Mouse (Mus musculus): ENCODE data around the gene Zbtb41.
"Not testable (repeated sequence)": the region's sequence is repeated elsewhere in the genome, so short reads cannot be mapped to it uniquely, and the experiment has no call there.

Zbtb41 gene

DNA sequence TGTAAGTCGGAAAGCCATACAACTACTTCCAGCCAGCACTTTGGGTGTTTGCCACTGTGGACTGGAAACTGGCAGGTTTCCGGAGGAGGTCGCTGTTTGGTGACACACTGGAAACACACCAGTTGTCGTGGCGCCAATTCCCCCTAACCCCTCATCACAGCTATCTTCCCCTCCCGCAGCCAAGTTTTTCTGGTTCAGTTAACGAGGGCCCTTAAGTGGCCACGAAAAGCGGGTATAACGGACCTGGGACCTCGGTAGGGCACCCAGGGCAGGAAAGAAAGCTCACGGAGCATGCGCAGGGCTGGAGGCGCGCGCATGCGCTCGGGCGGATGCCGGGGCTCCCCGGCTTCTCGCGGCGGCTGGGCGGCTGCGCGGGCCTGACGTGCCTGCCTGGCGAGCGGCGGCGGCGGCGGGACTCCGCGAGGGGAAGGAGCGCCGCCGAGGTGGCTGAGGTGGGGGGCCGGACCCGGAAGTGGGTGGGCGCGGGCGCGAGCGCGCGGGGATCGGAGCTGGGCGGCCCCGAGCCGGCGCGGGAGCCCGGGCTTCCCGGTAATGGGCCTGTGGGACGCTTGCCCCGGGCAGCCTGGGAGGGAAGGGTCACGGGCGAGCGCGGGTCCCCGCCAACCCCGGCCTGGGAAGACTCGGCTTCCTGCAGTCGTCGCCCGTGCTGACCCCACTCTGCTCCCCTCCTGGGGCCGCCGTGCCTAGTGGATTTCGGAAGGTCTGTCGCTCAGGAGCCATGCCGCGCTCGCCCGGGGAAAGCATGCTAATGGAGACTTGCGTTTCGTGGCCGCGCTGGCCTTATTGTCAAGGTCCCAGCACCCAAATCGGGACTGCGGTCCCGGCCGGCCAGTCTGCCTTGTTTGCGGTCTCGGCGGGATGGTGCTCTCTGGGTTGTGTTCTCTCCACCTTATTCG is at the start of gene Zbtb41:
Gene Zbtb41, plus strand, starts transcription at position 414 of the 917 bp plus-strand sequence.
- DNase-seq (ENCODE audit: low spot score): peak; percentile 71

DNA sequence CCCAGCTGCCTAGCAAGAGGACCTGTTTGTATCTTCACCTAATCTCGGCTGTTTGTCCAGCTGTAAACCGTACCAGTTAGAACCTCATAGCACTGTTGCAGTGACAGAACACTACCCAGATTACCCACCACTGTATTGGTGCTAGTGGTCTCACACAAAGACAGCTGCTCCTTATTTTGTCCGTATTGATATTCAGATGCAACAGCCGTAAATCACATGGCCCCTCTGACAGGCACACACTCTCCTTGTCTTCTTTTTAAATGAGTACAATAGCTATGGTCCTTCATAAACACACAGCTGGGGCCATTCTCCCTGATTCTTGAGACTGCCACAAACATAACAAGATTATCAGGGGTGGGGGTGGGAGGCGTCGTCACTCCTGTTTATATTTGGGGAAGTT is 46.2 kb upstream of the Zbtb41 start:
- no peak for DNase-seq (ENCODE audit: low spot score)

DNA sequence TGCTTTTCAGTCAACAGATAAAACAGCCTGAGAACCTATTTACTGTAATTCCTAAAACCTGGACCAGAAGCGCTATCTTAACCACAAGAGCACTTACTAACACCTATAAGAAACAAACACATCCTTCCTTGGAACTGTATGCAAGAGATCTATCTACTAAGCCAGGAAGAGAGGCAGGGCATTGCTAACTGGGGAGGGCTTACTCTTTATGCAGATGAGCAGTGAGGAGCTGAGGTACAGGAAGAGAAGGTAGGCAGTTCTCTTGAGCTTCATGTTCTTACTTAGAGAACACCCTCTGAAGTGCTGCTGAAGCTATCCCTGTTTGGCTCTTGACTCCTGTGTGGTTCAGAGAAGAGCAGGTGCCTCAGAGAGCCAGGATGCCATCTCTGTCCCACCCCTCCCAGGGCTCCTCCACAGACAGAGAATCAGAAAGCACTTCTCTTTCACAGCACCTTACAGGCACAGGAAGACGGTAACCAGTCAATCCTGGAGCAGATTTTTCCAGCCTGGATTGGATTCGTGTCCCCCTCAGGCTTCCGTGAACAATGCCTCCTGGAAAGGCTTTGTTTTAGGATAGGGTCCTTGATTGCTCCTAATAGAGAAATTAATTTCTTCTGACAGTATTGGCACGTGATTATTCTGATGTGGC is 45.3 kb upstream of the Zbtb41 start, which contains the start of gene Crb1:
Gene Crb1, minus strand, starts transcription at position 463 of the 649 bp plus-strand sequence.
- DNase-seq (ENCODE audit: low spot score): no peak

DNA sequence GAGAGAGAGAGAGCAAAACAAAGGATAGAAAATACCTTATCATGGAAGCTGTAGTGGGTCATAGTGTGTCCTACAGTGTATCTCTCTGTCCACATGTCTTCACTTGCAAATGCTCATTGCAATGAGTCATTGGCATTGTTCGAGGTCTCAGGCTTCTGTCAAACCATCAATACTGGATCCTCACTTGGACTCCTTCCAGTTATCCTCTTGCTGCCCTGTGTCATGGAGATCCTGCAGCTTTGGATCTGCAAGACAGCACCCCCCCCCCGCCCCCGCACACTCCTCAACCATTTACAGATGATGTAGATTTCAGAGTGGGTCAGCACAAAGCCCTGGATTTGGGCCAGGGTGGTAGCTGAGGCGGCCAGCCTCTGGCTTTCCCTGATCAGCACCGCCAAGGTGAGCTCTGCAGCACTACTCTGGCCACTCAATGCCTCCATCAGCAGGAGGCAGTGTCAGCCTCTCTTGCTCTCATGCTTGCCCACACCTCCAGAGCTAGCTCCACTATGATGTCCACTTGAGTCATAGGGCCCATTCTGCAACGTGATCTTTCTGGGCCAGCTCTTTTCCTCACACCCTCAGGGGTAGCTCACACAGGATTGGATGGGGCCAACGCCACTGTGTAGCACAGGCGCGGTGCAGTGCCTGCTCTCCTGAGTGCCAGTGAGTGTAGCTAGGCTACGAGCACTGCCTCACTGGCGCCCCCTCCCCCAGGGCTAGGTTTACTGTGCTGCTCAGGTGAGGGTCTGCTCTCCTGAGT is 43.0 kb upstream of the Zbtb41 start:
- DNase-seq (ENCODE audit: low spot score): no peak

DNA sequence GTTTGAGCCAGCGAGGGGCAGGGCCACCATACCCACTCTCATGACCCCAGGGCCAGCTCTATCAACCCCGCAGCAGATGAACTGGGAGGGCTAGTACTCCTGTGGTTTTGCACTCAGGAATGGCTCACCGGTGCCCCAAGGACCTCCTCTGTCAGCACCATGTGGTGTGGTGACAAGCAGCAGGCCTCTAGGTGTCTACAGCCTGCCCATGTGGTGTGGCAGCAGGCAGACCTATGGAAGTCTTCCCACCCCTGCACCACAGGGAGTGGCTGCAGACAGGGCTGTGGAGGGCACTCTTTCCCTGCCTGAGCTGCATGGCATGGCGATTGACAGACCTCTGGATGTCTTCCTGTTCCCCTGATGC is 42.5 kb upstream of the Zbtb41 start:
- no peak for DNase-seq (ENCODE audit: low spot score)

DNA sequence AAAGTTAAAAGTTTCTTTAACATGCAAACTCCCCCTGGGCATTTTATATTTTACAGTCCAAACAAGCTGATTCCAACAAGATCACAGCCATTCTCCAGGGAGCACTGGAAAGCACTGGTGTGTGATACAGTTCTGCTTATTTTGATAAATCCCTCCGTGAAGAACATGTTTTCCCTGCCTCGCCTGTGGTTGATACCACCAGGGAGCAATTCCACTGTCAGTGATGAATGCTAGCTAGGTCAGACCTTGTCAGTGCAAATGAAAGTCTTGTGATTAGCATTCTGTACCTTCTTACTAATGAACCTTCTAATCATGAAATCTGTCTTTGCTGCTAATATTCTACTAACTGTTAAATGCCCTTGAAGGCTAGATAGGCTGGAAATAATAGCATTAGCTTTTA is 30.3 kb upstream of the Zbtb41 start:
- no peak for DNase-seq (ENCODE audit: low spot score)

DNA sequence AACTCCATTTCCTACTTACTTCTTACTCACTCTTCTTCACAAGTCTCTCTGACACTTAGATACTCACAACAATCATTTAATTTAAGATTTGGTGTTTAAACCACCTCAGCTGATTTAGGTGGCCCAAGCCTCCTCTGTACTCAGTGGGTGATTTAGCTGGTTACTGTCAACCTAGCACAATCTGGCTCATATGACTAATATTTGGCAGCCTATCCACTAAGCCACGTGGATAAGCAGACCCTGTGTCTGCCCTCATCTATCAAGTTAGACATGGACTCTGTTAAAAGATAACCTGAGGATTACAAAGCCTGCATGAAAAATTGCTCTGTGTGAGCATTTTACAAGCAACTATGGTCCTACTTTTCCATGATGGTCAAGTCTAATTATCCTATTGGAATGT is 25.5 kb upstream of the Zbtb41 start:
- no peak for DNase-seq (ENCODE audit: low spot score)

DNA sequence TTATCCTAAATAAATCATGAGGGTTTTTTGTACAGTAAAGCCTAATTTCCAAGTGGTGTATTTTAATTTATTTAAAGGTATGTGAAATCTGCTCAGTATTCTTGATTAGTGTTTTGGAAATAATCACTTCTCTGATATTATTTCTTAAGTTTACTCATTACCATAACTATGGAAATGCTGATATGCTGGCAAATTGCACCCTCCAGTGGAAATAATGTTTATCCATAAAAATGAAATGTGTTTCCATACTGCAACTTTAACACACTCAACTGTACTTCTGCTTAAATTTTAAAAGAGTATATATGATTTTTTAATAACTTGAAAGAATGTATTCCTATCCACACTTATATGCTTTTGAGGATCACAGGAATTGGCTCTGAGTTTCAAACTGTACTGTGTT is 16.3 kb upstream of the Zbtb41 start:
- DNase-seq (ENCODE audit: low spot score): no peak

DNA sequence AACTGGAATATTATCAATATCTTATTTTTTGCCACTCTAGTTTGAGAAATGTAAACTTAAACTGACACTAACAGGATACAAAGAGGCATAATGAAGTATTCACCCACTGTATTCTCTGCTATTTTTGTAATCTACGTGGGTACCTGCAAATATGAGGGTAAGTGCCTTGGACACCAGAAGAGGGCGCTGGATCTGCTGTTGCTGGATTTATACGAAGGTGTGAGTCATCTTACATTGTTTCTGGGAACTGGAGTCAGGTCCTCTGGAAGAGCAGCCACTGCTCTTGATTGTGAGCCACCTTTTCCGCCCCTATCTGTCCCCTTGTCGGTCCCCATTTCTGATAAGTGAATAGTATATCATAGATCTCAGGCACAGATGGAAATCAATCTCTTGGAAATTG is 14.4 kb upstream of the Zbtb41 start:
- DNase-seq (ENCODE audit: low spot score): no peak

DNA sequence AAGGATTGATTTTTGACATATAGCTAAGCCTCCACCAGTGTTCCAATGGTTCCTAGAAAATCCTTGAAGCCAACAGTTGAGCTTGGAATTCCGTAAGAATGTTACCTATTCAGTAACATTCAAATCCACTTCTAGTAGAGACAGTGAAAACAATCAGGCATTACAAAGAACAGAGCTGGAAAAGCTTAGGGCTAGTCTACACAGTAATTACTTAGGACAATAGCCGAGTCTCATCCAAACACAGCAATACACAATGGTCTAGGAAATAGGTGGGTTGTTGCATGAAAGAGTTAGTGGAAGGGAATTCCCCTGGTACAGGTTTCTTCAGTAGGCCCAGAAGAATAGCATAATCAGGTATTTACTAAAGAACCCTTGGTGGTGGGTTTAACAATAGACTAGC is 9.7 kb upstream of the Zbtb41 start:
- not testable (repeated sequence) for DNase-seq (ENCODE audit: low spot score)

DNA sequence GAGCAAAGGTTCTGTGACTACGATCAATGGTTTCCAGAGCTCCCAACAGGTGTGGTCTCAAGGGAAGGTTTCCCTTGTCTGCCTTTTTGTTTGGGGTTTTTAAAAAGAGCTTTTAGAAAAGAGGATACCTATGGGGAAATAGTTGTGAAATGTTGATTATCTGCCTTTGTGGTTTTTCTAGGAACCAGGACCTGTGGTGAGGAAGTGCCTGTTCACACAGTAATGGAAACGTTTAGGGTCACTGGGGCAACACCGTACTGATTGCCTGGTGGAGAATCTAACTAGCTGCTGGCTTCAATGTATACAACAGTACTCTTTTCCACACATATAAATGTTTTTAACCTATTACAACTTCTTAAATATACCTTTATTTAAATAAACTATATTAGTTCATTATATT is 8.6 kb upstream of the Zbtb41 start:
- DNase-seq (ENCODE audit: low spot score): no peak

DNA sequence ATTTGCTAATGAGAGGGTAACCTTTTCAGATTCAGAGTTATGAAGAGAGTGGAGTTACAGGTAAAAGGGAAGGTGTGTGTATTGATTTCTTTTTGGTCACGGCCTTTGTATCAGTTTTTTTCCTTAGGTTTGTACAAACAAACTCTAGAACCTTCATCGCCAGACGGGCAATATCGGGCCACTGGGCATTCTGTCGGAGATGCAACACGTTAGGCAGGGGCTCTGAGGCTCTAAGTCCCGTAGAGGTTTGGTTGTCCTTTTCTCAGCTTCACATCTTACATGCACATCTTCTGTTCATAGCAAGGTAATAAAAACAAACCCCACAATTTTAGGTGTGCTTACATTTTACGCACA is 590 bp upstream of the Zbtb41 start:
- no peak for DNase-seq (ENCODE audit: low spot score)

DNA sequence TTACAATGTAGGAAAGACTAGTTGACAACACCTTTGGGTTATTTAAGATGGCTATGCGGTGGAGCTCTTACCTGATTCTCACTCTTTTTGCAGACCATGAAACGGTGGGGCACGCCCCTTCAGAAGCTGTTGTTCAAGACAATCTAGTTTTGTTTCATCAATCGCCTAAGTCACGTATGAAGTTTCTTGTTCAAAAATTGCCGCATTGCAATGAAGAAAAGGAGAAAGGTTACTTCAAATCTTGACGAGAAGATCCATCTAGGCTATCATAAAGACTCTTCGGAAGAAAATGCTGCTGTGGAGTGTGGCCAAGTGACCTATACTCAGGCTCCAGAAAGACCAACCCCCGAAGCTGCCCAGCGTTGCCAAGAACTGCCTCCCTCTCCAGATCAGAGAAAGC is 853 bp downstream of the Zbtb41 start:
- DNase-seq (ENCODE audit: low spot score): no peak

DNA sequence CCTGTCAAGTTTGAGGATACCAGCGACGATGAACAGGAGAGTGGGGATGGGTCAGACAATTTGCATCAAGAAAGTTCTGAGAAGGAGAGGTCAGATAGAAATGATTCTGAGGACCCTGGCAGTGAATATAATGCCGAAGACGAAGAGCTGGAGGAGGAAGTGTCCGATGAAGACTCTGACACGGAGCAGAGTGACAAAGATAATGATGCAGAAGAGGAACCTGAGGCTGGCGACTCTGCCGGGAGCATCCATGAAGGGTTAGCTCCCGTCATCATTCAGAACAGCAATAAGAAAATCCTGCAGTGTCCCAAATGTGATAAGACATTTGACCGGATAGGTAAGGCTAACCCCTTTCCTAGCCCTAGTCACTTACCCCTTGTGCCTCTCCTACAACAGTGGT is 1.8 kb downstream of the Zbtb41 start:
- no peak for DNase-seq (ENCODE audit: low spot score)

DNA sequence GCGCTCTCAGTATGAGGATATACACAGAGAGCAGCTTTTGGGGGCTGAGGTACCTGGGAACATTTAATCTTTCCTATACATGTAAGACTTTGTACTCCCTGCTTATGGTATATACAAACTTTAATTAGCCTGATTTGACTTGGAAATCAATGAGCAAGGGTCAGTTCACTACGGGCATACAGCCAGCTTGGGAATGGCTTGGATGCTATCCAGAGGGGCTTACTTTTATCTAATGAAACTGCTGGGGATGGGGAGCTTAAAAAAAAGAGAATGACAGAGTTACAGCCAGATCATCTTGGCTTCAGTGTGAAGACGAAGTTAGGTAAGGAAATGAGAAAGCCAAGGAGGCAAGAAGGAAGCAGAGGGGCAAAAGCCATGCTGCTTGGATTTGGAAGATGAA is 2.9 kb downstream of the Zbtb41 start:
- no peak for DNase-seq (ENCODE audit: low spot score)

DNA sequence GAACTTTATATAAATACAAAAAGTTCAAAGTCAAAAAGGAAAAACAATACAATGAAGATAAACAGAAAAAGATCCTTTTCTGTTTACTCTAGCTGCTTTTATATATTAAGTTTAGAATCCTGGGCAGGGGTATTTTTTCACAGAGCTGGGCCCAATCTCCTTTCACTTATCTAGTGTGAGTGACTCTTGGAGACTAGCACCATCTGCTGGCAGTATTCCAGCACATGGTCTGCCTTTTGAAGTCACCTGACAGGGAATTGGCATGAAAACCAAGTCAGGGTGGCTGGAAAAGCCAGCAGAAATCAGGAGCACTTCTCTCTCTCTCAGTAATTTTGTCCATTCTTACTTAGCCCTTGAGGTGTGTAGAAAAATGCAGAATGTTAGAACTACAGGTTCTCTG is 16.3 kb downstream of the Zbtb41 start:
- DNase-seq (ENCODE audit: low spot score): no peak

DNA sequence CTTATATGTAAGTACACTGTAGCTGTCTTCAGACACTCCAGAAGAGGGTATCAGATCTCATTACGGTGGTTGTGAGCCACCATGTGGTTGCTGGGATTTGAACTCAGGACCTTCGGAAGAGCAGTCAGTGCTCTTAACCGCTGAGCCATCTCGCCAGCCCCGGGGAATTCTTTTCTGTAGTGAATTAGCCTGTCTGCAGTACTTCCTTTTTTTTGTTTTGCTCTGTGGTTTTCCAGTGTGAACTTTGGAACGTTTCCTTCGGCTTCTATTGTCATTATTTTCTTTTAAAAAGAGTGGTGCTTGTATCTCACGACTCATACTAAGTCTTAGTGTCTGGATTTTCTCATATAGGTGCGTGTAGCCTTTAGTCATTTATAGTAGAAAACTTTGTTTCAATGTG is 21.0 kb downstream of the Zbtb41 start:
- DNase-seq (ENCODE audit: low spot score): not testable (repeated sequence)

DNA sequence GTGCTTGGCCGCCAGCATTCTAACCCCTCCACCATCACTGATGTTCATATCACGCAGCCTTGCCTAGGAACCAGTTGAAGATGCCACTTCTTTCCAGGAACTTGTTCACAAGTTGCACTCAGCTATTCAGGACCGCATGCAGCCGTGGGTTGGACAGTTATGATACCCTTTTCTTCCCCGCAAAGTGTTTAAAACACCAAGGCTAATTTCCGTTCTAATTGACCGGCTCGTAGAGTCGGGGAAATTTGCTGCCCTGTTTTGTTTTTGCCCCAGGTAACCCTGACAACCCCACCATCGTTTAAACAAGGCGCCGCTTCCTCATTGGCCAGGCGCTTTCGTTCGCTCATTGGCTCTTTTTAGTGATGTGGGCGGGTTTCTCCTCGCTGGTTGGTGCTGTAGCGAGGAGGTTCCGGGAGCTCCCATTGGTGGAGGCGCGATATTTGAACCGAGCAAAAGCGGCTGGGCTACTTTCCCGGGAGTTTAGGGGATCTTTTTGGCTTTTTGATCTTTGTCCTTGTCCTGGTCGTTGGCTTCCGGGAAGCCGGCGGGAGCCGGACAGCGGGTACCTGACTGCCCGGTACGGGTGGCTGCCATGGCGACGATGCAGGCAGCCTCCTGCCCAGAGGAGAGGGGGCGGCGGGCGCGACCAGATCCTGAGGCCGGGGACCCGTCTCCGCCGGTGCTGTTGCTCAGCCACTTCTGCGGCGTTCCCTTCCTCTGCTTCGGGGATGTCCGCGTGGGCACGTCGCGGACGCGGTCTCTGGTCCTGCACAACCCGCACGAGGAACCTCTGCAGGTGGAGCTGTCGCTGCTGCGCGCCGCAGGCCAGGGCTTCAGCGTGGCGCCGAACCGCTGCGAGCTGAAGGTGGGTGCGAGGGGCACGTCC is 32.5 kb downstream of the Zbtb41 start, which contains the start of gene Aspm:
Gene Aspm, plus strand, starts transcription at position 433 of the 886 bp plus-strand sequence.
- DNase-seq (ENCODE audit: low spot score): peak; percentile 73

DNA sequence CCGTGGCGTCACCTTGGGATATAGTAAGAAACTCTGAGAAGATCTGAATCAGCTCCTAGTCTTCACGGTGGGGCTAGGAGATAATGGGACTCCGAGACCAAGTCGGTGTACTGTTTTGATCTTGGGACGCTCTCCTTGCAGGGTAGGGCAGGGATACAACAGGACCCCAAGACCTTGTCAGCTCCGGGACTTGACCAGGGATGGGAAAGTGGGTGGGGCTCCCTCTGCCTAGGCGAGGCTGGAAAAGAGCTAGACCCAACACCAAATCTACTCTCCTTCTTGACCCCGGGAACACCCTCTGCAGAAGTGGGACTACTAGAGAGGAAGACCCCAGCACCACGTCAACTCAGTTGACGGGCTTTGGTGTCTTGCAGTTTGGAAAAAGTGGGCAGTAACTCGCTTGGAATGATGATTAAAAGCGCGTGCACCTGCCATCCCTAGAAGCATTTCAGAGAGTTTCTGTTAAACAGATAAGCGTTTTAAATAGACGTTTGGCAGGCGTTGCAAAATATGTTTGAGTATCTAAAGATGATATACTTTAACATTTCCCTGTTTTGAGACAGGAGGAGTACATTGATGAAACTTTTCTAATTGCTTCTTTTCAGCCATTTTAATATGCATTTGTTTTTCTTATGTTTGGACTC is 33.3 kb downstream of the Zbtb41 start:
- no peak for DNase-seq (ENCODE audit: low spot score)

DNA sequence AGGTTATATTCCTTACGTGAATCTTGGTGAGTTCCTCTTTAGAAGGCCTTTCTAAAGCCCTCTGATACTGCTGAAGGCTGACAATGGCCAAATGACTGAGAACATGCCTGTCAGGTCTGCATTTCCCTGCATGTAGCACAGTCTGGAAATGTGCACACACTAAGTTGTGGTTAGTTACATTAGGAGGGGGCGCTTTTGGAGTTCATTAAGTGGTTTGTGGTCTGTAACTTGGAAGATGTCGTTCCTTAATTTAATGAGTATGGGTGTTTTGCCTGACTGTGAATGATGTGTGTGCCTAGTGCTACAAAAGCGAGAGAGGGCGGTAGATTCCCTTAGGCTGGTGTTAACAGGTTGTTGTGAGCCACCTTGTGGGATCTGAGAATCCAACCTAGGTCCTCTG is 38.7 kb downstream of the Zbtb41 start:
- DNase-seq (ENCODE audit: low spot score): no peak

DNA sequence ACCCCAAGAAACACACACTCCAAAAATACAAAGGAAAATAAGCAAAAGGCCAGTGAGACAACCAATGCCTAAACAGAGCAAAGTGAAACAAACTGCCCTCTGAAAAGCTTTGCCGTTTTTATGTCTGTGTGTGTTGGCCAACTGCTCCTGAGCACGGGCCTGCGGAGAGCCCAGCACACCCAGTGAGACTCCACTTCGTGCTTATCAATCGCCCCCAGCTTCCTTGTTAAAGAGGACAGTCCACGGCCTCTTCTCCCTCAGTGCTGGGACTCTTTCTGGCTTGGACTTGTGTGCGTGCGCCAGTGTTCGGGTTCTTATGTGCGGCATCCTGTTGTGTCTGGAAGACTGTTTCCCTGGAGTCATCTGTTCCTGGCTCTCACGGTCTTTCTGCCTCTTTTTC is 43.8 kb downstream of the Zbtb41 start:
- DNase-seq (ENCODE audit: low spot score): no peak

Measured in layer of hippocampus, adult 9-10 months (tissue).